Mouse (Mus musculus): ENCODE measurements around the gene Ufsp2.

Ufsp2 gene

DNA sequence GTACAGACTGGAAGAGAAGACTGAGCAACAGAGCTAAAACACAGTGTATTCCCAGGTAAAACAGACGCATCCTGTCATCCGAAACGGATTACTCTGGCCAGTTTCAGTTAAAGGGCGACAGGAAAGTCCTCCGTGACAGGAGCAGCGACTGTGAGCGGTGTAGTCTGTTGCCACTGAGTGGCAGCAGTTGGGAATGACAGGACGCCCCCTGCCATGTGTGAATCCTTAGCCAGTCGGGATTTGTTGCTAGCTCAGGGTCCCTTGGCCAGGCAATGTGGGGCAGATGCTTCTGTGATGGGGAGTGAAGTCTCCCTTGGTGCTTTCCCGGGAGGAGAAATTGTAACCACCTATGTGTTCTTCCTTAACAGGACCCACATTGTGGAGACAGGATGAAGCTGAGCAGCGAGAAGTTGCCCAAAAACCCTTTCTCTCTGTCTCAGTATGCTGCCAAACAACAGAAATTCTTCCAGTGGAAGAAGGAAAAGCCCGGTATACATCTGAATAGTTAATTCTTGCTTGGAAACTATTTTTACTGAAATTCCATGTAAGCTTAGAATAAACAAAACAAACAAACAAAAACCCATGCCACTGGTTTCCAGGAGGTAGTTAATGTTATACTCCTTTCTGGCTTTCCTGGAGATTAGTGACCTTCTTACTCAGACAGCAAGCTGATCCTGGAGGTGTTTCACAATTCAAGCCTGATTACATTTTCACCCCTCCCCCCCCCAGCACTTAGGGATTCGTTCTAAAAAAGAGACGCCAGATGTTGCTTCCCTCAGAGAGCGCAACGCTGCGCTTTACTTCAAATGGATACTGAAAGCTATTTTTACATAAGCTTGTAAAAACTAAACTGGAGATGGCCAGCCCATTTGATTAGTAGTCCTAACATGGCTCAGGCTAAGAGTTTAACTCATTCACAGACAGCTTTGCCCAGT is 35.7 kb downstream of the Ufsp2 start:
- no peak for DNase-seq (ENCODE audit: low spot score in 2 of 2)

DNA sequence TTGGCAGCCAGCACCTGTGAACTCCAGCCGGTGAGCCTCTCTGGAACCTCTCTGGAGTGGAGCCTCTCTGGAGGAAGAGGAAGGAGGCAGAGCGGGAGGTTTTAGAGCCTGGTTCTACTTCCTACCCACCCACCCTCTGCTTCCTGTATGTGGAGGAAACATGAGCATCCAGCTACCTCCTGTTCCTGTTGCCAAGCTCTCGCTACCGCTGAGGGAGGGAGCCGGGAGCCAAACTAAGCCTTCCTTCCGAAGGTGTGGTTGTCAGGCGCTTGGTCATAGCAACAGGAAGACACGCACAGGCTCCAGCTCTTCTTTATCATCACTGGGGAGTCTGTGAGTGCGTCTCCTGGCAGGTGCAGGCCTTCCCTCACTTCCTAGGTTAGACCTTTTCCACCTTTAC is 46.9 kb downstream of the Ufsp2 start:
- no peak for DNase-seq (ENCODE audit: low spot score in 2 of 2)

DNA sequence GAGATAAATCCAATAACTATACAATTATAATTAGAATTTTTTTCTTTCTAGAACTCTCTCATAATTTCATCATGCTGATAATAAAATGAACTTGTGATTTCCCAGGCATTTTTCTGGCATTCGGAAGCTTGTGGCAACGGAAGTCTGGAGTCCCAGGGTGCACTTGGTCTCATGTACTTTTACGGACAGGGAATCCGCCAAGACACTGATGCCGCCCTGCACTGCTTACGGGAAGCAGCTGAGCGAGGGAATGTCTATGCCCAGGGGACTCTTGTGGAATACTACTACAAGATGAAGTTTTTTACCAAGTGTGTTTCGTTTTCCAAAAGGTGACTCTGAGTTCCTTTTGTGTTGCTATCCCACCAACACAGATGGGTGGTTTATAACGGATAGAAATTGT is 47.4 kb downstream of the Ufsp2 start:
- no peak for DNase-seq (ENCODE audit: low spot score in 2 of 2)

DNA sequence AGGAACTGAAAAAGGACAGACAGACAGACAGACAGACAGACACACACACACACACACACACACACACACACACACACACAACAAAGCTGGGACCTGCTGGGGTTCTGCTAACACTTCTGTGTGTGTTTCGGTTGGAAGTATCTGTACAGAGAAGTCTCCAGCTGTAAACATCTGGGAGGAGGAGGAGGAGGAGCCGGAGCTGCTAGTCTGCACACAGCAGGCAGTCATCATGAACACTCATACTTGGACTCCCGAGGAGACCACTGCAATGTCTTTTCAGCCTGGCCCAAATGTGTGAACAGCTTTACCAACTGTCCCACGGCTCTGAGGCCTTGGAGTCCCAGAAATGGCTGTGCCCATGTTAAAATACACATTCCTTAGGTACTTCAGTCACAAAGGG is 49.1 kb downstream of the Ufsp2 start:
- no peak for DNase-seq (ENCODE audit: low spot score in 2 of 2)

DNA sequence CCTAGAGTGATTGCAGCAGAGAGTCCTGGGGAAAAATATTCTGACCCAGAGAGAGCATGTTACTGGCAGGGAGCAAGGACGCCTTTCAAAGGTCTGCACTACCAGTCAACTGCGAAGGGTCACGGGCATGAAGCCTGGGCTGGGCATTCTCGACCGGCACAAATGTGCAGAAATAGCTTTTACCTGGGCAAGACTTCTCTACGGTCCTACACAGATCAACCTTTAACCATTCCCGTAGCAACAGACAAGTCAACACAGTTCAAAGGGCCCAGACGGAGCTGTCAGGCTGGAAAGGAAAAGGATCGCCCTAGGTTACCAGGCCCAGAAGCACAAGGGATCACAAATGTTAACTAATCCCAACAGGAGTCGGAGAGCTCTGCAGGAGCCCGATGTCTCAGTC is 60.9 kb downstream of the Ufsp2 start:
- DNase-seq (ENCODE audit: low spot score in 2 of 2), result no peak

DNA sequence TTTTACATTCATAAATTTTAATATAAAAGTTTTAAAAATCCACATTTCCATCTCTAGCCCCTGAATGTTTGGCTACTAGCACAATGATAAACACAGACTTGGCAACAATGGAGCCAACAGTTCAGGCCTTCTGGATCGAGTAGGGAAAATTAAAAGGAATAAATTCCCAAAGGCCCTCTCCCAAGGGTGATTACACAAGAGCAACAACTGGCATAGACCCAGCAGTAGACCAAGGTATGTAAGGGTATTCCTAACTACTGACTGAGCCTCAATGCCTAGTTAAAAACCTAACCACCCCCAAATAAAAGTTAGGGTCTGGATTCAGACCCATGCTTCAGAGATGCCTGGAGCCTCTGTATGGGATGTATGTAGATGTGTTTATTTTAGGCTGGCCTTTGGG is 64.3 kb downstream of the Ufsp2 start:
- no peak for DNase-seq (ENCODE audit: low spot score in 2 of 2)

DNA sequence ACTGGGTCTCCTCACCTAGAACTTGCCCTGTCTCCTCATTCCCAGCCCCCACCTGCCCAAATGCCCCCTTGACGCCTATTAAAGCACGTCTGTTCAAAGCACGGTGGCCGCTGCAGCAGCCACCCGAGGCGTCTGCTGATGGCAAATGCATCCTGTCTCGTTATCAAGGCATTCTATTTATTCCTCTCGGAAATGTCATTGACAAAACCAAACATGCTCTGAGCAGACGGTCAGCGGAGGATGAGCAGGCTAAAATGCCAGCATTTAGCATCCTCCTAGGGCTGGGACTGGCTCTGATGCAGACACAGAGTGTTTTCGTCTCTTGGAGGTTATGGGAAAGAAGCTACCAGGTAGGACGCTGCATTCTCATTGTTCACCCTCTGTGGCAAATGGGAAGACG is 64.9 kb downstream of the Ufsp2 start:
- no peak for DNase-seq (ENCODE audit: low spot score in 2 of 2)
